Mouse (Mus musculus): ENCODE measurements around the gene Rcn3.
A peak's percentile ranks its signal among the peaks of the same experiment; 100 is the strongest.
"Not testable (repeated sequence)": the region's sequence is repeated elsewhere in the genome, so short reads cannot be mapped to it uniquely, and the experiment has no call there.

The Rcn3 gene

GRCm38 (mm10) chr7:45092048-45092447 lies at the start of gene Rcn3:
Gene Rcn3, minus strand, starts transcription at chr7:45092221.
- DNase-seq (ENCODE audit: low spot score in 2 of 2), result no peak

GRCm38 (mm10) chr7:45141319-45141718 lies 49.3 kb upstream of the Rcn3 start:
- no peak for DNase-seq (ENCODE audit: low spot score in 2 of 2)

GRCm38 (mm10) chr7:45139904-45140723 lies 48.1 kb upstream of the Rcn3 start:
- no peak for DNase-seq (ENCODE audit: low spot score in 2 of 2)

GRCm38 (mm10) chr7:45138403-45138802 lies 46.4 kb upstream of the Rcn3 start:
- no peak for DNase-seq (ENCODE audit: low spot score in 2 of 2)

GRCm38 (mm10) chr7:45137171-45138006 lies 45.4 kb upstream of the Rcn3 start:
- no peak for DNase-seq (ENCODE audit: low spot score in 2 of 2)

GRCm38 (mm10) chr7:45135993-45136567 lies 44.1 kb upstream of the Rcn3 start, which contains the start of the genes Gm45713 and Flt3l:
Gene Gm45713, minus strand, starts transcription at chr7:45136231.
Gene Flt3l, minus strand, starts transcription at chr7:45136432.
- peak; percentile 65 to 76 for DNase-seq (ENCODE audit: low spot score in 2 of 2)

- DNase-seq (ENCODE audit: low spot score in 2 of 2), result no peak
These were observed 43.3 kb upstream of the Rcn3 start for GRCm38 (mm10) chr7:45135370-45135769.

- DNase-seq (ENCODE audit: low spot score in 2 of 2), result no peak
These were observed 42.6 kb upstream of the Rcn3 start for GRCm38 (mm10) chr7:45134544-45135026.

GRCm38 (mm10) chr7:45133446-45134159 lies 41.6 kb upstream of the Rcn3 start:
- DNase-seq (ENCODE audit: low spot score in 2 of 2), result no peak

GRCm38 (mm10) chr7:45131850-45132249 lies 39.8 kb upstream of the Rcn3 start:
- no peak for DNase-seq (ENCODE audit: low spot score in 2 of 2)

GRCm38 (mm10) chr7:45129776-45130512 lies 37.9 kb upstream of the Rcn3 start:
- DNase-seq (ENCODE audit: low spot score in 2 of 2), result no peak

GRCm38 (mm10) chr7:45129318-45129717 lies 37.3 kb upstream of the Rcn3 start:
- peak in 1 of 2 experiments; percentile 34 for DNase-seq (ENCODE audit: low spot score in 2 of 2)

GRCm38 (mm10) chr7:45128624-45129246 lies 36.7 kb upstream of the Rcn3 start, which contains the start of gene Rpl13a:
Gene Rpl13a, minus strand, starts transcription at chr7:45128761.
- peak; percentile 99 for DNase-seq (ENCODE audit: low spot score in 2 of 2)

- no peak for DNase-seq (ENCODE audit: low spot score in 2 of 2)
These were observed 35.7 kb upstream of the Rcn3 start for GRCm38 (mm10) chr7:45127700-45128224.

- DNase-seq (ENCODE audit: low spot score in 2 of 2), result no peak
These were observed 35.1 kb upstream of the Rcn3 start for GRCm38 (mm10) chr7:45126844-45127699.

- DNase-seq (ENCODE audit: low spot score in 2 of 2), result no peak
These were observed 34.3 kb upstream of the Rcn3 start for GRCm38 (mm10) chr7:45126147-45126843.

GRCm38 (mm10) chr7:45125649-45126048 lies 33.6 kb upstream of the Rcn3 start:
- not testable (repeated sequence) for DNase-seq (ENCODE audit: low spot score in 2 of 2)

GRCm38 (mm10) chr7:45125144-45125600 lies 33.2 kb upstream of the Rcn3 start:
- DNase-seq (ENCODE audit: low spot score in 2 of 2), result no peak

Measured in right cerebral cortex, postnatal 36 days (tissue).